Mouse (Mus musculus) heart, embryonic 12.5 days (tissue): ENCODE measurements at regions not wholly inside any gene's neighbourhood (a gene's known extent, or its start where the extent isn't known, plus 50 kb on each side); places are given as distances from the start of the nearest gene placed in this dataset.

Source experiments
- ATAC-seq: fragments of 200-750 bp; cut with Nextera tagmentation; 2 replicates; pipeline ENCODE4 v1.8.0; 2017; ENCODE audit warnings: moderate TSS enrichment, moderate library complexity; ENCODE audit not compliant: insufficient number of reproducible peaks, low FRiP score
- H3K27ac ChIP-seq: fragments of 300-500 bp; sonication (generic); 2 replicates; pipeline ENCODE4 v1.5.1; 2016; ENCODE audit warnings: mild to moderate bottlenecking, moderate library complexity; ENCODE audit not compliant: poor library complexity, severe bottlenecking
- H3K27me3 ChIP-seq: fragments of 300-500 bp; sonication (generic); replicated peaks from 2 replicates; pipeline ENCODE4 v1.6.1; 2016; ENCODE audit warnings: mild to moderate bottlenecking, moderate library complexity
- H3K36me3 ChIP-seq: fragments of 300-500 bp; sonication (generic); 2 replicates; pipeline ENCODE4 v1.6.1; 2016; ENCODE audit warnings: mild to moderate bottlenecking, moderate library complexity
- H3K4me1 ChIP-seq: fragments of 300-500 bp; sonication (generic); replicated peaks from 2 replicates; pipeline ENCODE4 v1.6.1; 2016; ENCODE audit warnings: mild to moderate bottlenecking
- H3K4me2 ChIP-seq: fragments of 300-500 bp; sonication (generic); 2 replicates; pipeline ENCODE4 v1.6.1; 2016; ENCODE audit warnings: mild to moderate bottlenecking, moderate library complexity
- H3K4me3 ChIP-seq: fragments of 300-500 bp; sonication (generic); 2 replicates; pipeline ENCODE4 v1.5.1; 2016; ENCODE audit warnings: mild to moderate bottlenecking
- H3K9ac ChIP-seq: fragments of 300-500 bp; sonication (generic); 2 replicates; pipeline ENCODE4 v1.6.1; 2016; ENCODE audit warnings: mild to moderate bottlenecking, moderate library complexity
- H3K9me3 ChIP-seq: fragments of 300-500 bp; sonication (generic); replicated peaks from 2 replicates; pipeline ENCODE4 v1.6.1; 2016; ENCODE audit warnings: mild to moderate bottlenecking, moderate library complexity
- WGBS: fragments of 180-500 bp; shearing (Covaris S2); methylation state at CpG from one replicate; pipeline ENCODE4 v1.1.7; 2016; 5-methylcytosine and 5-hydroxymethylcytosine counted together

DNA sequence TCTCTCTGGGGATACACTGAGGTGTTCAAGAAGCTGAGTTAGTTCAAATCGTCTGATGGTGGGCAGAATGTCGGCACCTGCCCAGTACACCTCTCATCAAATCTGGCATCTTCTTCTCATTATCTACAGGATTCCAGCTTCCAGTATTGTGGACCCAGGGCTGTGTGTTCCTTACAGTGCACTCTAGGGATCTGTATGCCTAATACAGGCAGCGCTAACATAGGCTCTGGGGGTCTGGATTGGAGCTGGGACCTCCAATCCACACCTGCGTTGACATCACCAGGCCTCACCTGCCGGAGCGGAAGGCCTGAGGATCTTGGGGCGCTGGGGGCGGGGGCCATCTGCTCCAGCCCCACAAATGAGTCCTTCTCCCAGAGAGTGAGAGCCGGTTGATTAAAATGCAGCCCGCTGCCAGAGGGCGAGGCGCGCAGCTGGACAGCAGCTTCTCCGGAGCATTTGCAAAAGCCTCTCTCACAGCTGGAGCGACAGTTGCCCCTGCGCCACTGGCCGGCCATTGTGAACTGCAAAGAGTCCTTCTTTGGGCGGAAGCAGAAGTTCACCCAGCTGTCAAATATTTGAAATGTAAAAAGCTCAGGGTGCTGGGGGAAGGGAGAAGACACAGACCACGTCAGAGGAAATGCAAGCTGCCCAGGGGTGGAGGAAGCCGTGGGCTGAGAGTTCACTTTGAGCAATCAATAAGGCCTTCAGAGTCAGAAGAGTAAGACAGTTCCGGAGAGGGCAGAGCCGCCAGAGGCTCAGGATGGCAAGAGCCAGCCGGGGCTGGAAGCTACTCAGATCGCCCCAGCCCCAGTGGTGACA lies 347.0 kb downstream of the Rnf144a start:
- peak overlapping the region; percentile 71 for H3K4me2 ChIP-seq
- no peak overlapping the region for H3K27ac ChIP-seq
- peaks cover 9% of the 10 kb centered on the region for H3K27me3 ChIP-seq
- no peak for ATAC-seq
- peak overlapping the region; percentile 34 for H3K4me3 ChIP-seq
- H3K9me3 ChIP-seq, result no peaks in the 10 kb centered on the region
- H3K36me3 ChIP-seq, result no peaks in the 10 kb centered on the region
- H3K4me1 ChIP-seq, result peaks cover 8% of the 10 kb centered on the region
- 8% methylated on average over 24 of the region's 24 CpGs for WGBS
- peak overlapping the region; percentile 56; the same call in 1 of the 2 replicates for H3K9ac ChIP-seq

DNA sequence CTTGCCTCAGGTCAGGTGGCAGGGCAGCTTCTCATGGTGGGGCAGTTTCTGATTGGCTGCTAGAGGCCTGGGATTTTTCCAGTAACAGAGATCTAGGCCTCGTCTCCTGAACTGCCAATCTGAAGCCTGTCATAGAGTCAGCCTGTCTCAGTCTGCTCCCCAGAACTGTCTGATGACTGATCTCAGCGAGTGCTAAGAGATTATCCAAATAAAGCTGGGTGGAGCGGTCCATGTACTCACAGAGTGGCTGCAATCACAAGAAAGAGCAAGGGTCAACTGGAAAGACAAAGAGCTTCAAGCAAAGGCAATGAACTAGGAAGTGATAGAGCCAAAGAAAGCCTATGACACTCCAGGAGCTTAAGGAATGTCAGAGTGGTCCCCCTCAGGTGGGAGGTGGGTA lies 354.7 kb downstream of the Rnf144a start:
- H3K4me3 ChIP-seq, result no peak overlapping the region

GRCm38 (mm10) chr12:26059090-26059489 lies 356.0 kb downstream of the Rnf144a start:
- H3K4me3 ChIP-seq, result no peak overlapping the region
- no peaks in the 10 kb centered on the region for H3K36me3 ChIP-seq
- no peaks in the 10 kb centered on the region for H3K27me3 ChIP-seq
- WGBS, result 84% methylated on average over 4 of the region's 4 CpGs
- H3K9me3 ChIP-seq, result no peaks in the 10 kb centered on the region
- no peak overlapping the region for H3K9ac ChIP-seq
- H3K4me1 ChIP-seq, result no peaks in the 10 kb centered on the region
- no peak overlapping the region for H3K27ac ChIP-seq
- no peak for ATAC-seq
- no peak overlapping the region for H3K4me2 ChIP-seq

More for the DNA sequence above, 354.7 kb downstream of the Rnf144a start:
- no peaks in the 10 kb centered on the region for H3K9me3 ChIP-seq
- H3K36me3 ChIP-seq, result no peaks in the 10 kb centered on the region
- ATAC-seq, result no peak
- H3K27ac ChIP-seq, result no peak overlapping the region
- H3K27me3 ChIP-seq, result no peaks in the 10 kb centered on the region
- WGBS, result 28% methylated on average over 3 of the region's 3 CpGs
- H3K9ac ChIP-seq, result no peak overlapping the region
- no peaks in the 10 kb centered on the region for H3K4me1 ChIP-seq
- H3K4me2 ChIP-seq, result no peak overlapping the region

GRCm38 (mm10) chr12:26057491-26058054 lies 357.5 kb downstream of the Rnf144a start:
- Histone ChIP-seq H3K4me2 (no peak overlapping the region), H3K4me3 (no peak overlapping the region), H3K9me3 (no peaks in the 10 kb centered on the region), H3K4me1 (no peaks in the 10 kb centered on the region), H3K36me3 (no peaks in the 10 kb centered on the region), H3K27ac (no peak overlapping the region), H3K27me3 (no peaks in the 10 kb centered on the region), H3K9ac (no peak overlapping the region)
- ATAC-seq, result no peak
- WGBS, result 83% methylated on average over 9 of the region's 9 CpGs

DNA sequence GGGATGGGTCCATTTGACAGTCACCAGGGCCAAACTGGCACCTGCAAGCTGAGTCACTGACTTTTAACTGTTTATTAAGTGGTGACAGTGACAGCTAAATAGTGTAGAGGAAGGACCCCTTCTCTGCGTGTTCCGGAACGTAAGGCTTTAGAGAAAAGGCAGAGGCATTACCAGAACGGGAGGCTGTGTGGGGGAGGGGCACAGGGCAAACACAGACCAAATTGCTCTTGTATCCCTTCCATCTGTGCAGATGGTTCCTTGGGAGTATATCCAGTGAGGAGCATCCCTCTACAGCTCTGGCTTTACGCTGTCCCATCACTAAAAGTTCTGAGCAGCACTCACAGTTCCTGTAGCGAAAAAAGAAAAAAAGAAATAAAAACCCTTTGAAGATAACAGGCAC lies 368.1 kb downstream of the Rnf144a start:
- no peak overlapping the region for H3K9ac ChIP-seq
- H3K36me3 ChIP-seq, result no peaks in the 10 kb centered on the region
- WGBS, result 76% methylated on average over 6 of the region's 6 CpGs
- H3K27ac ChIP-seq, result no peak overlapping the region
- no peaks in the 10 kb centered on the region for H3K4me1 ChIP-seq
- no peak overlapping the region for H3K4me3 ChIP-seq
- ATAC-seq, result no peak
- H3K4me2 ChIP-seq, result no peak overlapping the region
- no peaks in the 10 kb centered on the region for H3K27me3 ChIP-seq
- H3K9me3 ChIP-seq, result no peaks in the 10 kb centered on the region

DNA sequence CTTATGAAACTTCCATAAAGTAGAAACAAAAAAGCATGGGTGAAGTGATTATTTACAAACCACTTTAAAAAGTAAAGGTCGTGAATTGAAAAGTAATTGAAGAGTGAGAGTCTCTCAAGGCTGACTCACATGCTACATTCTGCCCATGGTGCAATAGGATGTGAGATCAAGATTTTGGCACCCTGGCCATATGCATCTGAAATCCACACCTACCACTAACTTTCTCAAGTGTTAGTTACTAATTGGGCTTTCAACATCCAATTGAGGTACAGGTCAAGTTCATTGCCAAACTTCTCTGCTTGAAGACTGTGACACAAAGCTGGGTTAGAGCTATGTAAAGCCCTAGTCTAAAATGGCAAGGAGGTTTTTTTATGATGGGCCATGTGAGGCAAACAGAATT lies 369.7 kb downstream of the Rnf144a start:
- WGBS, result 63% methylated on average over 1 of the region's 1 CpGs
- no peak for ATAC-seq
- Histone ChIP-seq H3K27ac (no peak overlapping the region), H3K4me2 (no peak overlapping the region), H3K36me3 (no peaks in the 10 kb centered on the region), H3K9ac (no peak overlapping the region), H3K27me3 (no peaks in the 10 kb centered on the region), H3K4me3 (no peak overlapping the region), H3K9me3 (no peaks in the 10 kb centered on the region), H3K4me1 (no peaks in the 10 kb centered on the region)

GRCm38 (mm10) chr12:26012951-26013350 lies 402.1 kb downstream of the Rnf144a start:
- Histone ChIP-seq H3K4me1 (no peaks in the 10 kb centered on the region), H3K4me3 (no peak overlapping the region), H3K9me3 (no peaks in the 10 kb centered on the region), H3K36me3 (no peaks in the 10 kb centered on the region), H3K27me3 (no peaks in the 10 kb centered on the region), H3K4me2 (no peak overlapping the region), H3K9ac (no peak overlapping the region), H3K27ac (no peak overlapping the region)
- 81% methylated on average over 5 of the region's 5 CpGs for WGBS
- no peak for ATAC-seq

- no peak overlapping the region for H3K4me3 ChIP-seq
- WGBS, result 78% methylated on average over 4 of the region's 4 CpGs
- no peaks in the 10 kb centered on the region for H3K4me1 ChIP-seq
- H3K9ac ChIP-seq, result no peak overlapping the region
- H3K36me3 ChIP-seq, result no peaks in the 10 kb centered on the region
- no peak overlapping the region for H3K4me2 ChIP-seq
- H3K9me3 ChIP-seq, result 0 out of 2 replicates have a peak, but pooled peaks cover 3% of the 10 kb centered on the region
- H3K27ac ChIP-seq, result no peak overlapping the region
- ATAC-seq, result no peak
- no peaks in the 10 kb centered on the region for H3K27me3 ChIP-seq
Observed at GRCm38 (mm10) chr12:25994063-25994462, 421.0 kb downstream of the Rnf144a start.

DNA sequence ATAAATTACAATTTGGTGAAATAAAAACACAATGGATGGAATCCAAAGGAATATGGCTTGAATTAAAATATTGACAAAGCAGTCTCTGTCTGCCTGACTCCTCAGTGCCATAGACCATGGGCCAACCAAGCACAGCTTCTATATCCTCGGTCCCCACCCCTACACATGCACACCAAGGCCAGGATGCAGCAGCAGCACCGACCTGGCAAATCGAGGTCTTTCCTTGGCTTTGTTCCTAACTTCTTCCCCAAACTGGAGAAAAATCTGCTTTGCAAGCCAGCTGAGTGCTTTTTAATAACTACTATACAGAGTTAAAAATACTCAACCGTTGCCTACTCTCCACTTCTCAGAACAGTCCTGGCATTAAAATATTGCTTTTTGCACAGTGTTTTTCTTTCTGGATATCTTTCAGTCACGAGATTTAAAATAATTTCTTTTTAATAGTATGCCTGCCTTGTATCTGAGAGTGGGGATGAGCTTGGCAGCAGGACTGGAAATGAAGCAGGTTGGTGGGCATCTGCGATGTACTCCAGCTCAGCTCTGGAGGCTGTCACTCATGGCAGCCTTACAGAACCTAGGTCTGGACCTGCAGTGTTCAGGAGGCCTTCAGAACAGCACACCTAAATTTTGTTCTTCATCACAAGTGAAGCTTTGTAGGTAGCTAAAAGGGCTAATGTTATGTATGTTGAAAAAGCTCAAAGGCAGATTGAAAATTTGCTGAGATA lies 423.1 kb downstream of the Rnf144a start:
- H3K27ac ChIP-seq, result no peak overlapping the region
- no peak for ATAC-seq
- H3K9ac ChIP-seq, result no peak overlapping the region
- H3K4me2 ChIP-seq, result no peak overlapping the region
- no peaks in the 10 kb centered on the region for H3K27me3 ChIP-seq
- H3K4me1 ChIP-seq, result no peaks in the 10 kb centered on the region
- peaks cover 7% of the 10 kb centered on the region; the same call in 1 of the 2 replicates for H3K9me3 ChIP-seq
- WGBS, result 75% methylated on average over 6 of the region's 6 CpGs
- H3K4me3 ChIP-seq, result no peak overlapping the region
- no peaks in the 10 kb centered on the region for H3K36me3 ChIP-seq

- Histone ChIP-seq H3K4me1 (no peaks in the 10 kb centered on the region), H3K36me3 (no peaks in the 10 kb centered on the region), H3K27ac (no peak overlapping the region), H3K9me3 (no peaks in the 10 kb centered on the region), H3K9ac (no peak overlapping the region), H3K4me3 (no peak overlapping the region), H3K4me2 (no peak overlapping the region), H3K27me3 (no peaks in the 10 kb centered on the region)
- 85% methylated on average over 4 of the region's 4 CpGs for WGBS
- ATAC-seq, result no peak
Observed at GRCm38 (mm10) chr12:25982545-25982944, 432.5 kb downstream of the Rnf144a start.

DNA sequence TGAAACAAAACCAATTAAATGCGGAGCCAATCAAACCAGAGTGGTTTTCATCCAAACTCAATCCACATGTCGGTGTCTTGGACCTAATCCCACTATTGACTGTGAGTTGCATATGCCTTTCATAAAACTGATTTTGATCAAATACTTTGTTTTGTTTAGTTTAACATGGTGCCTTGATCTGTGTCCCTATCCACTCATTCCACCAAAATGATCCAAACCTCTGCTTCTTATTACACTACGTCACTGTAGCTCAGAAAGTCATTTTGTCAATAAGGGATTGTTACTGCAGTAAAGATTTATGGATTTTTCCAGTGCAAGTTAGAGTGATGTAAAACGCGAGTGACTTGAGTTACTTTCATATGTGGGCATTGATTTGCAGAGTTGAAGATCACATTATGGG lies 436.7 kb downstream of the Rnf144a start:
- H3K4me2 ChIP-seq, result no peak overlapping the region
- no peaks in the 10 kb centered on the region for H3K36me3 ChIP-seq
- H3K9me3 ChIP-seq, result no peaks in the 10 kb centered on the region
- no peak overlapping the region for H3K27ac ChIP-seq
- no peak overlapping the region for H3K4me3 ChIP-seq
- WGBS, result 80% methylated on average over 5 of the region's 5 CpGs
- H3K4me1 ChIP-seq, result no peaks in the 10 kb centered on the region
- no peaks in the 10 kb centered on the region for H3K27me3 ChIP-seq
- H3K9ac ChIP-seq, result no peak overlapping the region
- no peak for ATAC-seq
